Mouse (Mus musculus): Measurements from ENCODE around the gene Zbtb1. TPM values are rescaled to one million over a fixed set of nuclear protein-coding genes. Genes with fewer than 3 reads are reported as not detected.

The Zbtb1 gene
- 3.4 and 3.5 TPM in 2 replicates for polyA plus RNA-seq (2015; fragmentation: Nextera tagmentation; extraction: Ambion mirVana)

DNA sequence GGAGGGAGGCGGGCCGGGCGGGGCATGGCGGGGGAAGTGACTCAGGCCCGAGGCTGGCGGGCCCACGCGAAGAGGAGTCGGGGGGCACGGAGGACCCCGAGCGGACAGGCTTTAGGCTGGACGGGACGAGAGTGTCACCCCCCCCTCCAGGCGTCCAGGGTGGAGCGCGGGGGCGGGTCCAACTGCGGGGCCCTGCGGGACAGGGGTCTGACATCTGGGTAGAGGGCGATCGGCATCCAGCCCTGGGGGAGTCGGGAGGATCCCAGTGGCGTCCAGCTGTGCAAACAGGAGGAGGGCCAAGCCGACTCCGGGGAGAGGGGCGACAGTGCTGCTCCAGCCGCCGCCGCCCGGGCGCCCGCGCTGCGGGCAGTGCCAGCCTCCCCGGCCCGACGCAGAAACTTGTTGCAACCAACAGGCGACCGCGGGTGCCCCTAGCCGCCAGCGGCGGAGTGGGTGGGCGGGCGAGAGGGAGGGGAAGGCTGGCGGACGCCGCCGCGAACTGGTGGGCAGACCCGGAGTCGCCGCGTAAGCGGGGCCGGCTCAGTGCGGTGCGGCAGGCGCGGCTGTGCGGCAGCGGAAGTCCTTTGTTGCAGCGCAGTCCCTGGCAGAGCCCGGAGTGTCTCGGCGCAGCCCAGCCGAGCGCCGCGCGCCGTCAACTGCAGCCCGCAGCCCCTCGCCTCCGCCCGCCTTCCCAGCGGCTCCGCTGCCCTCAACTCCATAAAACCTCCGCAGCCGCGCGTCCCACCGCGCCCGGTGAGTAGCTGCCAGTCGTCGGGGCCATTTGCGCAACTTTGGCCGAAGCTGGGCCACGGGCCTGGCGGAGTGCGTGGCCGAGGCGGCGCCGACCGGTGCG, at the start of gene Zbtb1:
TSS of gene Zbtb1 (plus strand) at position 289 of the 853 bp plus-strand sequence.
- Histone ChIP-seq H3K27ac (peak within 1 kb of the TSS; percentile 96), H3K9ac (peak within 1 kb of the TSS; percentile 97), H3K4me3 (peak within 1 kb of the TSS; percentile 64), H3K27me3 (replicated peaks) (no peaks in the 10 kb centered on the region), H3K9me3 (no peaks in the 10 kb centered on the region), H3K4me2 (peak within 1 kb of the TSS; percentile 95), H3K36me3 (replicated peaks) (no peaks in the 10 kb centered on the region), H3K4me1 (peaks cover 37% of the 10 kb centered on the region)
- ATAC-seq (replicated peaks) = peak; percentile 69
- under 1% methylated on average over 94 of the region's 99 CpGs for WGBS

DNA sequence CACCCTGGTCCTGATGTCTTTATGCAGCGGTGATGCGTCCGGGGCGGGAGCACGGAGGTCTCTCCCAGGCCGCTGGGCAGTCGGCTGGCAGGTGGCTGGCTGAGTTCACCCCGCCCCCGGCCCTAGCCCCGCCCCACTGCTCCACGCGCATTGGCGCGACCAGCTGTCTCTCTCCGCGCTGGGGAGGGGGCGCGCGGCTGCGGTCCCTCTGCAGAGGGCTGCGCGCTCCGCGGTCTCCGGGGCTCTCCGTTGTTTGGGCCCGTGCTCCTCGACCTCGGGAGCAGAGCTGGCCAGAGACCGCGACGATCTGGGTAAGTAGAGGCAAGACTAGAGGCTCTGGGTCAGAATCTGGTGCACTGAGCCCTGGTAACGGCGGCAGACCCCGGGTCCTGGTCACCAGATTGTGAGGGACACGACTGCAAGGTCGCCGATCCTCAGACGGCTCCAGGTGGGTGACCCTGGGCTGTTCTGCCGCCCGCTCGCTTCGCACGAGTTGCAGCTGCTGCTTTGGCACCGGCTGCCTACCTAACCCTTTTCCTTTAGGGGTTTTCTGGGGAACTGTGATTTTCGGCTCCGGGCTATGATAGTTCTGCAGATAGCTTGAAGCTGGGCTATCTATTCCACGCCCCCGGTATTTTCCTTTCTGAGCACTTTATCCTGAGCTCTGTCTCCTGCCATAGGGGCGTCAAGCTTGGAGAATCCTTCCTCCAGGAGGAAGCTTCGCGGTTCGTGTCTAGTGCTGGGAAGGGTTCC, 45.2 kb upstream of the Zbtb1 start, which contains the start of gene Akap5:
TSS of gene Akap5 (plus strand) at position 213 of the 753 bp plus-strand sequence.
- peak; percentile 99 for ATAC-seq (replicated peaks)
- Histone ChIP-seq H3K4me3 (peak within 1 kb of the TSS; percentile 61), H3K9ac (peak within 1 kb of the TSS; percentile 62), H3K4me1 (peaks cover 13% of the 10 kb centered on the region), H3K9me3 (no peaks in the 10 kb centered on the region), H3K27ac (peak within 1 kb of the TSS; percentile 71), H3K36me3 (replicated peaks) (peaks cover 7% of the 10 kb centered on the region; the same call in 1 of the 2 replicates), H3K4me2 (peak within 1 kb of the TSS; percentile 82), H3K27me3 (replicated peaks) (no peaks in the 10 kb centered on the region)
- under 1% methylated on average over 52 of the region's 53 CpGs for WGBS

DNA sequence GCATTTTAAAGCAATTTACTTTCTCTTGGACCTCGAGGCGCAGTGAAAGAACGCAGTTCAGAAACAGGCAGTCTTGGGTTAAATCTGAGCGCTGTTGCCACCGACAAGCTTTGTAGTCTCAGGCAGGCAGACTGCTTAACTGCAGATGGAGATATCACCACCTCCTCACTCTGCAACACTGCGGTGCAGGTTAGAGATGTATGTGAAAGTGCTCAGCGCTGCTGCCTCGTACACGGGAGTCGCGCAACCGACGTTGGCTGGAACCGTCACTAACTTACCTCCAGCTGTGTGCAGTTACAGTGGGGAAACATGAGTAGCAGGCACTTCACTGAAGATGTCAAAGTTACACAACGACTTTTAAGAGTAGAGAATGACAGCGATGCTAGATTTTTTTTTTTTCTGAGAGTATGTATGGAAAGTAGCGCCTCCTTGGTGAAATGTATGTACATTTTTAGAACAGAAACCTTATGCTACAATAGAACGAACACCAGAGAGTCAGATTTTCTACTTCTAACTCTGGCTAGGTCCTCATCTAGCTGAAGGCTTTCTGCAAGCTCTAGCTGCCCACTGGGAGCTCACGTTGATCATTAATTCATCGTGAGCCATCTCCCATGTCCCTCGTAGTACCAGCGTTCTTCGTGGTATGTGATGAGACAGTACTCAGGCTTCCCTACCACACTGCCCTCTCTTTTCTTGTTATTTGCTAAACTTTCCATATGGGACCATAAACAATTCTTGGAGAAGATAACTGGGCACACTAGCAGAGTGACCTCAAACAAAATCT, 43.4 kb upstream of the Zbtb1 start:
- Histone ChIP-seq H3K27me3 (replicated peaks) (no peaks in the 10 kb centered on the region), H3K4me3 (no peak overlapping the region), H3K4me2 (no peak overlapping the region), H3K4me1 (peaks cover 13% of the 10 kb centered on the region), H3K36me3 (replicated peaks) (no peaks in the 10 kb centered on the region), H3K9me3 (no peaks in the 10 kb centered on the region), H3K27ac (no peak overlapping the region), H3K9ac (no peak overlapping the region)
- 89% methylated on average over 23 of the region's 23 CpGs for WGBS
- no peak for ATAC-seq (replicated peaks)

DNA sequence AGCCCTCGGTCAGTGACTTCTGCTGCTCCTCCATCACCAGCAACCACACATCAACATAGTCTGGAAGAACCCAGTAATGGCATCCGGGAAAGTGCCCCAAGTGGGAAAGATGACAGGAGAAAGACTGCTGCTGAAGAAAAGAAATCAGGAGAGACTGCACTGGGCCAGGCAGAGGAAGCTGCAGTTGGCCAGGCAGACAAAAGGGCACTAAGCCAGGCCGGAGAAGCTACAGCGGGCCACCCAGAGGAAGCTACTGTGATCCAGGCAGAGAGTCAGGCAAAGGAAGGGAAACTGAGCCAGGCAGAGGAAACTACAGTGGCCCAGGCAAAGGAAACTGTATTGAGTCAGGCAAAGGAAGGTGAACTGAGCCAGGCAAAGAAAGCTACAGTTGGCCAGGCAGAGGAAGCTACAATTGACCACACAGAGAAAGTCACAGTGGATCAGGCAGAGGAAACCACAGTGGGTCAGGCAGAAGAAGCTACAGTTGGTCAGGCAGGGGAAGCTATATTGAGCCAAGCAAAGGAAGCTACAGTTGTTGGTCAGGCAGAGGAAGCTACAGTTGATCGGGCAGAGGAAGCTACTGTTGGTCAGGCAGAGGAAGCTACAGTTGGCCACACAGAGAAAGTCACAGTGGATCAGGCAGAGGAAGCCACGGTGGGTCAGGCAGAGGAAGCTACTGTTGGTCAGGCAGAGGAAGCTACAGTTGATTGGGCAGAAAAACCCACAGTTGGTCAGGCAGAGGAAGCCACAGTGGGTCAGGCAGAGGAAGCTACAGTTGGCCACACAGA, 41.3 kb upstream of the Zbtb1 start:
- Histone ChIP-seq H3K9me3 (no peaks in the 10 kb centered on the region), H3K27ac (no peak overlapping the region), H3K4me3 (no peak overlapping the region), H3K36me3 (replicated peaks) (no peaks in the 10 kb centered on the region), H3K4me1 (peaks cover 13% of the 10 kb centered on the region), H3K9ac (no peak overlapping the region), H3K4me2 (no peak overlapping the region), H3K27me3 (replicated peaks) (no peaks in the 10 kb centered on the region)
- WGBS = 90% methylated on average over 6 of the region's 6 CpGs
- no peak for ATAC-seq (replicated peaks)

DNA sequence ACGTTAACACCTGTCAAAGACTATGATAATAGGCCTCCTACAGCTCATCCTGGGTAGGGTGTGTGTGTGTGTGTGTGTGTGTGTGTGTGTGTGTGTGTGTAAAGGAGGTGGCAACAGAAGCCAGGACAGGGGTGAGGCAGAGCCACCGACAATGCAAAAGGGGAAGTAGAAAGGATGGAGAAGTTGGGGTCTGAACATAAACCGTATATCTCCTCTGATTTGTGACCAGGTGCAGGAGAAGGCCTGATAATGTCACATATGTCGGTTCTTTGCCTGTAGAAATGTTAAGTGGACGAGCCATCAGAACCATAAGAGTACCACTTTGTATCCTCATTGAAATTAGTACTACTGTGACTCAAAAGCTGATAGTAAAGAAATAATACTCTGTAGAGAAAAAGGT, 36.4 kb upstream of the Zbtb1 start:
- Histone ChIP-seq H3K27ac (no peak overlapping the region), H3K4me3 (no peak overlapping the region), H3K27me3 (replicated peaks) (no peaks in the 10 kb centered on the region), H3K9ac (no peak overlapping the region), H3K9me3 (no peaks in the 10 kb centered on the region), H3K4me2 (no peak overlapping the region), H3K4me1 (no peaks in the 10 kb centered on the region), H3K36me3 (replicated peaks) (no peaks in the 10 kb centered on the region)
- WGBS = 93% methylated on average over 5 of the region's 5 CpGs
- ATAC-seq (replicated peaks) = no peak

DNA sequence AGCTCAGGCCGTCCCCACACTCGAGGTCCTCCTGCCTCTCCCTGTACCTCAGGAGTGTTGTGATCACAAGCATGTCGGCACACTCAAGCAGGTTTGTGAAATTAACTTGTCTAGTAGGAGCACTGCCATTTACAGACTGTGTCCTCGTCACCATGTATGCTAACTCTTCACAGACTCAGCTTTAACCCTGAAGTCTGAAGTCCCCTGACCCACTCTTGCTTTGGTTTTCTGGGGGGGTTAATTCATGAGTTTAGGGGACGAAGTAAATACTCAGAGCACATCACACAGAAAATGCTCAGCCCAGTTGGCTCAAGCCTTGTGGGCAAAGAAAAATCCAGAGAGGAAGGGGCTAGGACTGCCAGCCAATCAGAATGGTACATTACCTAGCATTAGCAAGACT, 34.4 kb upstream of the Zbtb1 start:
- no peak for ATAC-seq (replicated peaks)
- Histone ChIP-seq H3K4me1 (no peaks in the 10 kb centered on the region), H3K9ac (no peak overlapping the region), H3K27me3 (replicated peaks) (no peaks in the 10 kb centered on the region), H3K4me3 (no peak overlapping the region), H3K27ac (no peak overlapping the region), H3K9me3 (no peaks in the 10 kb centered on the region), H3K36me3 (replicated peaks) (no peaks in the 10 kb centered on the region), H3K4me2 (no peak overlapping the region)
- WGBS = 84% methylated on average over 5 of the region's 5 CpGs

DNA sequence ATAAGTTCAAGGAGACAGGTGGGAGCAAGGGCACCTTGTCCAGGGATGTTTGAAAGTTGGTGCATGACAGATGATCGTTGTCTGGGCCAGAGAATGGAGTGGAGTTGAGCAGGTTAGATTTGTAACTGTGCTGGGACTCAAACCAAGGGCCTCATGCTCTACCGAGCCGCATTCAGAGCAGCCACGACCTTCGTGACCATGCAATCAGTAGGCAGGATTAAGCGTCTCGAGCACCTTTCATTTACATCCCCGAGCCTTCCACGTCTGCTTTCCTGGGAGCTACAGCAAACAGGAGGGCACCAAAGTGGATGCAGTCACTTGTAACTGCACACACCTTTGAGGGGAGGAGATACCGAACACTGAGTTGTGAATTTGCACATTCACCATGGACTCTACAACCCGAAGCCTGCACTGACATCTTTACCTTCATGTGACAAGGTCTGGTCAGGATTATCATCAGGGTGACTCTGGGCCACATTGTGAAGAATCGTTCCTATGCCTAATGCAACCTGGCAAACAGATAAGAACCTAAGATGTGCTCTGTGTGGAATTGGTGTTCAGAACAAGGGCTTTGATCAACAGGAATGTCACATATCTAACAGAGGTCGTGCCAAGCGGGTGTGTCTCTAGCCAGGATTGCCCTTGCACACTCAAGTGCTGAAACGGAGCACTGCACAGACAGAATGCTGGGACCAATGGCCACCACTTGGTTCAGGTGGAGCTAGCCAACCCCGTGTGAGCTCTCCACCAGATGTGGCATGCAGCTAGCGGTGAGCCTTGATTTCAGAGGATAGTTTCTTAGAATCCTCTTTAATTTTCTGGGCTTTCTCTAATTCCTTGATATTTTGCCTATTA, 33.7 kb upstream of the Zbtb1 start:
- no peak overlapping the region for H3K4me2 ChIP-seq
- WGBS = 81% methylated on average over 17 of the region's 17 CpGs
- H3K27me3 ChIP-seq (replicated peaks) = no peaks in the 10 kb centered on the region
- H3K9me3 ChIP-seq = no peaks in the 10 kb centered on the region
- H3K9ac ChIP-seq = no peak overlapping the region
- H3K4me1 ChIP-seq = no peaks in the 10 kb centered on the region
- H3K4me3 ChIP-seq = no peak overlapping the region
- H3K36me3 ChIP-seq (replicated peaks) = no peaks in the 10 kb centered on the region
- H3K27ac ChIP-seq = no peak overlapping the region
- no peak for ATAC-seq (replicated peaks)

DNA sequence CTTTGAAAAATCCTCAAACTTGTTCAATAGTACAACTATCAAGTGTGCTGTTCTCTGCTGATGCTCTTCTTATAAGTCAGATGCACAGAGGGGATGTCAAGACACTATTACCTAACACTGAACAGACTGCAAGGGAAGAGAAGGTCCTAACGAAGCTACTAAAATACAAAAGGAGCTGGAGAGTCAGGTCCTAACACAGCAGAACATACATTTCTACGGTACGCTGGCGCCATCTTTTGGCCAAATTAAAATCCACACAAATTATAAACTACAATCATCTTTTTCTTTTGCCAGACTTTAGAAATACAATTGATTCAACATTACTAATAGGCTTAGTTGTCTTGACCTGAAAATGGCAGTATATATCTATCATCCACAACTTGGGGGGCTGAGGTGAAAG, 29.0 kb upstream of the Zbtb1 start:
- Histone ChIP-seq H3K36me3 (replicated peaks) (0 out of 2 replicates have a peak, but pooled peaks cover 5% of the 10 kb centered on the region), H3K4me2 (no peak overlapping the region), H3K9me3 (no peaks in the 10 kb centered on the region), H3K9ac (no peak overlapping the region), H3K27me3 (replicated peaks) (no peaks in the 10 kb centered on the region), H3K4me3 (no peak overlapping the region), H3K27ac (no peak overlapping the region), H3K4me1 (no peaks in the 10 kb centered on the region)
- 7% methylated on average over 4 of the region's 4 CpGs for WGBS
- no peak for ATAC-seq (replicated peaks)

DNA sequence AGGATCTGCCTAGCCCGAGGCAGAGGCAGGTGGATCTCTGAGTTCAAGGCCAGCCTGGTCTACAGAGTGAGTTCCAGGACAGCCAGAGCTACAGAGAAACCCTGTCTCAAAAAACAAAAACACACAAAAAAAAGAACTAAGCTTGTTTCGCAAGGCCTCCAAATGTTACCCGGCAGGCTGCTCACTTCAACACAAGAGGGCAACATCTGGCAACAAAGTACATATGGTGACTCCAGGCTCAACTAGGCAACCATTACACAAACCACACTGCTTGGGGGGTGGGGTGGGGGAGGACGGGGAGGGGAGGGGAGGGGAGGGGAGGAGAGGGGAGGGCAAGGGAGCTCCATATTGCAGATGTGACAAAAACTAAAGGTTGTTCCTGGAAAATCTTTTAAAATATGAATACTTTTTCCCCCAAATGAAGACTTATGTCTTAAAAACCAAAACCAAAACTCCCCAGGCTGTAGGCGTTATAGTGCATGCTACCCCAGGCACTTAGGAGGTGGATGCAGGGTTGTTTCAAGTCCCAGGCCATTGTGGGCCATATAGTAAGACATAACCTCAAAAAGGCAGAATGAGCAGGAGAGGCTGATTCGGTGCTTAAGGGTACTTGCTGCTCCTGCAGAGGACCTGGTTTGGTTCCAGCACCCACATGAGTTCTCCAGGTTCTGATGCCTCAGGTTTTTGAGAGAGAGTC, 24.2 kb upstream of the Zbtb1 start:
- Histone ChIP-seq H3K36me3 (replicated peaks) (peaks cover 15% of the 10 kb centered on the region; the same call in 1 of the 2 replicates), H3K27ac (no peak overlapping the region), H3K4me3 (no peak overlapping the region), H3K9ac (no peak overlapping the region), H3K9me3 (no peaks in the 10 kb centered on the region), H3K27me3 (replicated peaks) (no peaks in the 10 kb centered on the region), H3K4me2 (no peak overlapping the region), H3K4me1 (no peaks in the 10 kb centered on the region)
- no peak for ATAC-seq (replicated peaks)
- WGBS = 93% methylated on average over 5 of the region's 6 CpGs

DNA sequence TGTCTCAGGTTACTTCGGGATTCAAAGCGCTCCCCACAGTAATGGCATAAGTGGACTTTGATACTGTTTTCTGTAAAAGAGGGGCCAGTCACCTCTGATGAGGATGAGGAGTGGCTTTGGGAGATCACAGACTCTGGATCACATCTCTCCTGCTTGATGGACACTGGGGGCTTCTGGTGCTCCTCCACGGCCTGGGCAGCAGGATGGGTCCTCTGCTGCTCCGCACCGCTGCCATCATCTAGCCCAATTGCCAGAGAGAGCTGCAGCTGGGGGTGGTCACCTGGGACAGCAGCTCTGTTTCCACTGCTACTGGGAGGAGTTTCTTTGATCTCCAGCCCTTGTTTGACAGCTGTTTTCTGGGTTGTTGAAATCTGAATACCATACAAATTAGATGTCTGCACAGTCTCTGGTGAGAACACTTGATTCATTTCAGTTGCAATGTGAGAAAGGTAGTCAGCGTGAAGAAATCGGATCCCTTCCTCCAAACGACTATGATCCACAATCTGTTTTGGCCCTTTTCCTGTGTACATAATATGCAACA, 20.3 kb upstream of the Zbtb1 start:
- no peak overlapping the region for H3K9ac ChIP-seq
- no peak for ATAC-seq (replicated peaks)
- H3K27ac ChIP-seq = no peak overlapping the region
- H3K4me2 ChIP-seq = no peak overlapping the region
- H3K4me1 ChIP-seq = no peaks in the 10 kb centered on the region
- 80% methylated on average over 8 of the region's 8 CpGs for WGBS
- H3K4me3 ChIP-seq = no peak overlapping the region
- H3K9me3 ChIP-seq = no peaks in the 10 kb centered on the region
- peaks cover 10% of the 10 kb centered on the region; the same call in 1 of the 2 replicates for H3K36me3 ChIP-seq (replicated peaks)
- no peaks in the 10 kb centered on the region for H3K27me3 ChIP-seq (replicated peaks)

Measured in midbrain, embryonic 15.5 days (tissue).